Mouse (Mus musculus): ENCODE measurements around the gene Gga1.
"Not testable (repeated sequence)": the region's sequence is repeated elsewhere in the genome, so short reads cannot be mapped to it uniquely, and the experiment has no call there.

The Gga1 gene

DNA sequence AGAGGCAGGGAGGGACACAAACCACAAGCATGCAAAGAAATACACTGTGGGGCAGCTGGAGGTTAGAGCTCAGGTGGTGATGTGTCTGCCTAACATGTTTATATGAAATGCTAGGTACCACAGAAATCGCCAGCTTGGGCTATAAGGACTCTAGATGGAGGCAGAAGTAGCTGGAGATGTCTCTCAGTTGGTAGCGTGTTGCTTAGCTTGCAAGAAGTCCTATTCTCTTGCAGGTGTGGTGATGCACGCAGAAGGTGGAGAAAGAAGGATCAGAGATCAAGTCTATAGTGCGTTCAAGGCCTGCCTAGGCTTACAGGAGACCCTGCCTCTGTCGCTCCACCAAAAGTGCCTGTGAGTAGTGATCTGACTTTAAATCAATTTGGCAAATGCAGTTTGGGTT, 1.5 kb upstream of the Gga1 start:
- no peak for DNase-seq (ENCODE audit: low spot score)

GRCm38 (mm10) chr15:78876258-78876696, 713 bp upstream of the Gga1 start:
- peak; percentile 79 for DNase-seq (ENCODE audit: low spot score)

- DNase-seq (ENCODE audit: low spot score) = no peak
These were observed 910 bp downstream of the Gga1 start for GRCm38 (mm10) chr15:78877810-78878390.

GRCm38 (mm10) chr15:78878792-78879516, 2.0 kb downstream of the Gga1 start:
- not testable (repeated sequence) for DNase-seq (ENCODE audit: low spot score)

GRCm38 (mm10) chr15:78880432-78880831, 3.4 kb downstream of the Gga1 start:
- no peak for DNase-seq (ENCODE audit: low spot score)

- no peak for DNase-seq (ENCODE audit: low spot score)
These were observed 4.8 kb downstream of the Gga1 start for GRCm38 (mm10) chr15:78881828-78882227.

DNA sequence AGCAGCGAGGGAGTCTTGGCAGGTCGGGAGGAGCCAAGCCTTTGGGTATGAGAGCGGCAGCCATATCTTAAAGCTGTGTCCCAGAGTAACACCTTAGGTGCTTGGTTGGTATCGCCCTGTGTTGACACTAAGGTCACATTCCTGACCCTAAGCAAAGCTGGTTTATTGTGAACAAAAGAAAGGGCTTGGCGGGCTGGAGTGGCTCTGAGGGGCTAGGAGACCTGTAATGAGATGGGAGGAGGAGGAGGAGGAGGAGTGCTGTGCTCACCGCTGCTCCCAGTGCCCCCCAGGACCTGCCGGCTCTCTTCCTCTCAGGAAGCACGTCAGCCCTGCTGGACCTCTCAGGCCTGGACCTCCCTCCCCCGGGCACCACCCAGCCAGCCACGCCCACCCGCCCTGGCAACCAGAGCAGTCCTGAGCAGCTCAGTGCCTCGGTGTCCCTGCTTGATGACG, 12.4 kb downstream of the Gga1 start:
- no peak for DNase-seq (ENCODE audit: low spot score)

DNA sequence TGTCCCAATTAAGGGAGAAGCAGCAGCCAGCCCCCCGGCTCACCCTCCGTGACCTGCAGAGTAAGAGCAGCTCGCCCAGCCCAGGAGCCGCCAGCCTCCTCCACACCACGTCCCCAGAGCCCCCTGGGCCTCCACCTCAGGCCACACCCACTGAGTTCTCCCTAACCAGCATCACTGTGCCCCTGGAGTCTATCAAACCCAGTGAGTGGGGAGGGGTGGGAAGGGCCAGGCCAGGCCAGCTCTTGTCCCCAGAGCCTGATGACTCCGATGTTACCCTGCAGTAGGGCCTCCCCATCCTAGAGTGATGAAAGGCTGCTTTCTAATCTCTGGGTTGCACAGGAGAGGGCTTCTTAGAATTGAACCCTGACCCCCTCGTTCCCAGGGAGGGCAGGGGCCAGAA, 15.4 kb downstream of the Gga1 start:
- DNase-seq (ENCODE audit: low spot score) = no peak

DNA sequence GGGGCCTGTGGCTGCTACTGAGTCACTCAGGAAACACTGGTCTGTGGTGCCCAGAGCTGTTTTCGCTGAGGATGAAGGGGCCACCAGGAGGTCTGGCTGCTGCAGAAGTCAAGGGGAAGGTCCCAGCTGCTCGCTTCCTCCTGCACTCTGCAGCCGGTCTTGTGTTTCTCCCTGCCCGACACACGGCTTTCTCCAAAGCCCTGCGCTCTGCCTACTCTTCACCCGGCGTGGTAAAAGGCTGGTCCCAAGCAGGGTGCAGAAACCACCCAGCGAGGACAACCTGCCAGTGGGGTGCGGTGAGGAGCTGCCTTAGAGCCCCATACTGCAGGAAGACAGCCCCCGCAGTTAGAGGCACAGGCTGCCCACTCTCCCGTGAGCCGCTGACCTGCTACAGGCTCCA, 17.7 kb downstream of the Gga1 start:
- no peak for DNase-seq (ENCODE audit: low spot score)

DNA sequence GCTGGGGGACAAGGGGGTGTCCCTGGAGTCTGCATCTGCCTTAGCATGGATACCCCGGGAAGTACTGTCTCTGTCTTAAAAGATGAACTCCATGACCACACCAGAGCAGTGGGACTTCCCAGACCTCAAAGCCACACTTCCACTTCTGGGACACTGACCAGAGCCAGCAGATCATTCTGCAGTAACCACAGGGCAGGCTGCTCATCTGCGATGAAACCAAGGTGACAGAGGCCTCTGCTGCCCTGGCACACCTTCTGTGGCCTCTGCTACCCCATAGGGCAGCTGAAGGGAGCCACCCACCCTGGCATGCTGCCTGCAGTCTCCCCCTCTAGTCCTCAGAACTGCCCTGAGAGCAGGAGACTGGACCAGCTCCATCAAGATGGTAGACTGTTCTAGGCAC, 18.8 kb downstream of the Gga1 start:
- DNase-seq (ENCODE audit: low spot score) = no peak

DNA sequence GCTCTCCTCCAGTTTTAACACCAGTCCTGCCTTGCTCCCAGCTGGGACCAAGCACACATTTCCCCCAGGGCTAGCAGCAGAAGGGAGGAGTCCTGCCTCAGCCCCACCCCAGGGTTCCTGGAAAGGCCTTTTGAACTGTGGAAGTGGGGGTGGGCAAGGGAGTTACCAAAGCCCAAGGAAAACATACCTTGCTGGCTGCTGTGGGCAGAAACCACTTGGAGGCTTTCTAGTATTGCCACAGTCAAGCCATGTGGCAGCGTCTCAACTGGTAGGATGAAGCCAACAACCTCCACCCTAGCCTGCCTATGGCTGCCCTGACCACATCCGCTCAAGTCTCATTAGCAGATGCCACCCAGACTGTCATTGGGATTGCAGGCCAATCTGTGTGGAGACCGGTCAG, 19.2 kb downstream of the Gga1 start:
- no peak for DNase-seq (ENCODE audit: low spot score)

DNA sequence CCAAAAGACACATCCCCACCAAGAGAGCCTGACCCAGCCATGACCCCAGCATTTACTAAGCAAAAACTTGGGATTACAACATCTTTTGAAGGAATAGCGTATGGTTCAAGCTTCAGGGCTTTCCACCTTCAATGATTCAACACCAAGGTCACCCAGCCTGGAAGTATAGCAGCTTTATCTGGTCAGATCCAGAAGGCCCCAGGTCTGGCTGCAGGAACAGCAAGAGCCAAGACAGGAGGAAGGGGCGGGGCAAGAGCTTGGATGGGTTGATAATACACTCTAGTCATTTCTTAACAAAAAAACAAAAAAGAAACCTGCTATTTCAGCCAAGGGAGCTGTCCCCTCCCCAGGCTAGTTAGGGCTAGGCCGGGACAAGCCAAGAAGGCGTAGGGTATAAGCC, 20.5 kb downstream of the Gga1 start:
- DNase-seq (ENCODE audit: low spot score) = no peak

DNA sequence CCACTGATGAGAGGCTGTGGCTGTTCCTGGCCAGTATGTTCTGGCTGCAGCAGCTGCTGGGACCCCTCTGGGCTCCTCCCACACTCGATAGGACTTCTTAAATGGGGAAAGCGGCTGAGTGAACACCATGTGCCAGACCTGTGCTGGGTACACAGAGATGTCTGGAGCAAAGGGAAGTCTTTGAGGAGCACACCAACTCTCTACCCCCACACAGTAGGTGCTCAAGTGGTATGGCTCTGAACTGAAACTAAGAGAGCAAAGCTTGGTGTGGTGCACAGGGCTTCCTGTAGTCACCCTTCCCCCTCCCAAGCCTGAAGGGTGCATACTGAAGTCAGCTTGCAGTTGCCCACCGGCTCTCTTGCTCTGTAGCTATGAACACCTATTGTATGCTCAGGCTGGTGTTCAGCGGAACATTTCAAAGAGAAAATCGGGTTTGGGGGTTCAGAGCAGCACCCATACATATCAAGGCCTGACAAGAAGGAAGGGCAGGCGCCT, 21.6 kb downstream of the Gga1 start:
- no peak for DNase-seq (ENCODE audit: low spot score)

GRCm38 (mm10) chr15:78899409-78899739, 22.4 kb downstream of the Gga1 start, which contains the start of gene Gm49510:
Gene Gm49510, plus strand, starts transcription at chr15:78899667.
- DNase-seq (ENCODE audit: low spot score) = no peak

DNA sequence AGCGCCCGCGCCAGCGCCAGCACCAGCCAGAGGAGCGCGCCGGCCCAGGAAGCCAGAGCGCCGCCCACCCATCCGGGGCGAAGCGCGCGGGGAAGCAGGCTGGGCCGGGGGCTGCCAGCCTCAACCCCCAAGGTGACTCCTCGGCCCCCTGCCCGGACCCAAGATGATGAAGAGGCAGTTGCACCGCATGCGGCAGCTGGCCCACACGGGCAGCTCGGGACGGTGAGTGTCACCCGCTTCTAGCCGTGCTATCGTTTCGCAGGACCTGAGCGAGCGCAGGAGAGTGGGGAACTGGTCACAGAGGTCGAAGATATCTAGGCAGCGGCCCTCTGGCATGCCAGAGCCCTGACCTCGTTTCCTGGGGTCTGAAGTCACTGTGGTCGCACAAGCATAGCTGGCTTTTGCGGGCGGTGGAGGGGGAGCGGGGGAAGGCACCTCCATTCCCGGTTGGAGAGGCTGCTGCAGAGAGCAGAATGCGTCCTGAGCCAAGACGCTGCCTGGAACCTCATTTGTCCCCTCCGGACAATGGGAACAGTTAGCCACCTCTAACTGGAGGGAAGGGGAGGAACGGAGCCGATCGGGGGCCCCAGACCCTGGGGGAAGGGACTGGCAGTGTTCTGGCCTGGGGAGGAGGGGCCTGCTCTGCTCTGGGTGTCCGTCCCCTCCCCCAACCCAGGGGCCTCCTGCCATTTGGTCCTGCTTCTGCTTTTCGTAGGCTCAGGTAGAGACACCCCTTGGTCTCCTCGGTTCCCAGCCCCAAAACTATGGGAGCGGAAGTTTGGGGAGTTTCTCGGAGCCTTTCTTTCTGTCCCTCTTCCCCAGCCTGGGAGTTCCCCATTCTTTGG, 23.0 kb downstream of the Gga1 start, which contains the start of gene Sh3bp1:
Sh3bp1 (plus strand) TSS at position 29 of the 845 bp plus-strand sequence.
- peak; percentile 65 for DNase-seq (ENCODE audit: low spot score)

- no peak for DNase-seq (ENCODE audit: low spot score)
These were observed 23.8 kb downstream of the Gga1 start for GRCm38 (mm10) chr15:78900585-78901421.

DNA sequence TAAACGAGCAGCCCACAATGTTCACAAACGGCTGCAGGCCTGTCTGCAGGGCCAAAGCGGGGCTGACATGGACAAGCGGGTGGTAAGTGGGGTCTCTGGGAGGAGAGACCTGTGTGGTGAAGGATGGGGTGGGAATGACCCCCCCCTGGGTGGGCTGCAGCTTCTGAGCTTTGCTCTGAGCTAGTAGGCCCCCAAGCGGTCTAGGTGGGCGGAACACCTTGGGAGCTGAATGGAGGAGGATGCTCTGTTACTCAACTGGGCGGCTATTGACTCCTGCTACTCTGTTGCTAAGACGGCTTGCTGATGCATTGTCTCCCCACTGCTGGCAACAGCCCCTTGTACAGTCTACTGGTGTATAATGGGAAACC, 24.4 kb downstream of the Gga1 start:
- no peak for DNase-seq (ENCODE audit: low spot score)

- peak; percentile 84 for DNase-seq (ENCODE audit: low spot score)
These were observed 26.3 kb downstream of the Gga1 start for GRCm38 (mm10) chr15:78903243-78903642.

DNA sequence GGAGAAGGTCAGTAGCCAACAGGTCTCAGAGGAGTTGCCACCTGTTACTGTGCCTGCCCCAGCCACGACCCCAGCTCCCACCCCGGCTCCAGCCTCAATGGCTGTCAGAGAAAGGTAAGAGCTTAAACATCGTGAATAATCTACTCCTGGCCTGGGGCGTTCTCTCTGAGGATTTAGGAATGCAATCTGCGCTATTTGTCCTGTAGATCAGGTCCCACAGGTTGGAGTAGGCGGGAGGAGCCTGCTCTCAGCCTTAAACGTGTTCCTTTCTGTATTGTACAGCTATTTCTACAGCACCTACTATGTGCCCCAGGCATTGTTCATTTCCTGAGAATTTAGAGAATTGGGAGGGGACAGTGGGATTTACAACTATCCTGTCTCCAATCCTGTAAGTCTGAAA, 31.4 kb downstream of the Gga1 start:
- no peak for DNase-seq (ENCODE audit: low spot score)

- DNase-seq (ENCODE audit: low spot score) = no peak
These were observed 32.0 kb downstream of the Gga1 start for GRCm38 (mm10) chr15:78908982-78909381.

GRCm38 (mm10) chr15:78912040-78912439, 35.0 kb downstream of the Gga1 start:
- DNase-seq (ENCODE audit: low spot score) = no peak

DNA sequence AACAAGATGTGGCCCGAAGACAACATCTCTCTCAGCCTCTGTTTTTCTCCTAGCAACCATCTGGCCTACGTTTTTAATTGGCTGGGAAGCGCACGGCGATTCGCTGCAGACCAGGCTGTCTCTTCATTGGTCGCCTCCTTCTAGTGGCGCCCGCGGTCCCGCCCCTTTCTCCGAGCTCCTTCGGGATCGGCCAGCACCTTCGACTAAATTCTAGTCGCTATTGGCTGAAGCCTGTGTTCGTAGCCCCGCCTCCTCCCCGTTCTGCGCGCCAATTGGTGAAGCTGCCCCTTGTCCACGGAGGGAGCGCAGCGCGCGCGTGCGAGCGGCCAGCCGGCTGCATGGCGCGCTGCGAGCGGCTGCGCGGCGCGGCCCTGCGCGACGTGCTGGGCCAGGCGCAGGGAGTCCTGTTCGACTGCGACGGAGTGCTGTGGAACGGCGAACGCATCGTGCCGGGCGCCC, 36.7 kb downstream of the Gga1 start, which contains the start of gene Pdxp:
Pdxp (plus strand) TSS at position 288 of the 459 bp plus-strand sequence.
- peak; percentile 80 for DNase-seq (ENCODE audit: low spot score)

Data from urinary bladder, postnatal 25 days (tissue).